Mouse (Mus musculus) midbrain, postnatal 0 days (tissue): ENCODE data around the gene Vapb. TPM values are rescaled to one million over a fixed set of nuclear protein-coding genes. Genes with fewer than 3 reads are reported as not detected.

Source experiments
- ATAC-seq: fragments of 200-750 bp; cut with Nextera tagmentation; 2 replicates; pipeline ENCODE4 v1.8.0; 2017; ENCODE audit warnings: moderate number of reproducible peaks, mild to moderate bottlenecking, moderate TSS enrichment, moderate library complexity; ENCODE audit not compliant: low FRiP score
- DNase-seq: peaks from one replicate; pipeline ENCODE4 v3.0.0-alpha.2; 2015; ENCODE audit warnings: low spot score
- H3K27ac ChIP-seq: fragments of 300-500 bp; sonication (generic); 2 replicates; pipeline ENCODE4 v1.5.1; 2014; ENCODE audit warnings: low read depth, mild to moderate bottlenecking, low read length, mixed read lengths
- H3K27me3 ChIP-seq: fragments of 300-500 bp; sonication (generic); 2 replicates; pipeline ENCODE4 v1.6.1; 2014; ENCODE audit warnings: low read length, control low read depth, mixed read lengths; ENCODE audit not compliant: insufficient read depth
- H3K36me3 ChIP-seq: fragments of 300-500 bp; sonication (generic); 2 replicates; pipeline ENCODE4 v1.6.1; 2014; ENCODE audit warnings: low read length, control low read depth, mixed read lengths; ENCODE audit not compliant: insufficient read depth
- H3K4me1 ChIP-seq: fragments of 300-500 bp; sonication (generic); 2 replicates; pipeline ENCODE4 v1.6.1; 2014; ENCODE audit warnings: mild to moderate bottlenecking, control low read depth, antibody characterized with exemption, low read length, mixed read lengths; ENCODE audit not compliant: insufficient read depth
- H3K4me2 ChIP-seq: fragments of 300-500 bp; sonication (generic); 2 replicates; pipeline ENCODE4 v1.6.1; 2014; ENCODE audit warnings: low read depth, mild to moderate bottlenecking, low read length, mixed read lengths; ENCODE audit not compliant: poor library complexity, severe bottlenecking
- H3K4me3 ChIP-seq: fragments of 300-500 bp; sonication (generic); 2 replicates; pipeline ENCODE4 v1.5.1; 2014; ENCODE audit warnings: low read depth, mild to moderate bottlenecking, low read length, moderate library complexity
- H3K9ac ChIP-seq: fragments of 300-500 bp; sonication (generic); replicated peaks from 2 replicates; pipeline ENCODE4 v1.6.1; 2014; ENCODE audit warnings: mild to moderate bottlenecking, low read length, moderate library complexity, mixed read lengths; ENCODE audit not compliant: poor library complexity, severe bottlenecking
- H3K9me3 ChIP-seq: fragments of 300-500 bp; sonication (generic); 2 replicates; pipeline ENCODE4 v1.6.1; 2016; ENCODE audit warnings: low read length, control low read depth
- CTCF ChIP-seq: IDR thresholded peaks from 2 replicates; pipeline ENCODE4 v1.5.1; 2016; ENCODE audit warnings: antibody characterized with exemption, mild to moderate bottlenecking
- WGBS: fragments of 180-500 bp; shearing (Covaris S2); extraction: QIAGEN DNeasy Blood & Tissue Kit; methylation state at CpG from one replicate; pipeline ENCODE4 v1.1.7; 2014; 5-methylcytosine and 5-hydroxymethylcytosine counted together
- polyA plus RNA-seq: library from polyadenylated mRNA; unstranded; fragments of >200 nt; fragmentation: Nextera tagmentation; extraction: Ambion mirVana; gene quantifications from 2 replicates; pipeline ENCODE4 v1.2.1, GENCODE M21; 2015
- total RNA-seq: library from RNA; depleted of rRNA; stranded (reverse); fragments of >200 nt; gene quantifications from 2 replicates; pipeline ENCODE4 v1.2.3, GENCODE M21; 2014; rRNA removed

Gene Vapb
- total RNA-seq = 36.3 and 41.6 TPM in 2 replicates
- polyA plus RNA-seq = 11.5 and 14.6 TPM in 2 replicates

DNA sequence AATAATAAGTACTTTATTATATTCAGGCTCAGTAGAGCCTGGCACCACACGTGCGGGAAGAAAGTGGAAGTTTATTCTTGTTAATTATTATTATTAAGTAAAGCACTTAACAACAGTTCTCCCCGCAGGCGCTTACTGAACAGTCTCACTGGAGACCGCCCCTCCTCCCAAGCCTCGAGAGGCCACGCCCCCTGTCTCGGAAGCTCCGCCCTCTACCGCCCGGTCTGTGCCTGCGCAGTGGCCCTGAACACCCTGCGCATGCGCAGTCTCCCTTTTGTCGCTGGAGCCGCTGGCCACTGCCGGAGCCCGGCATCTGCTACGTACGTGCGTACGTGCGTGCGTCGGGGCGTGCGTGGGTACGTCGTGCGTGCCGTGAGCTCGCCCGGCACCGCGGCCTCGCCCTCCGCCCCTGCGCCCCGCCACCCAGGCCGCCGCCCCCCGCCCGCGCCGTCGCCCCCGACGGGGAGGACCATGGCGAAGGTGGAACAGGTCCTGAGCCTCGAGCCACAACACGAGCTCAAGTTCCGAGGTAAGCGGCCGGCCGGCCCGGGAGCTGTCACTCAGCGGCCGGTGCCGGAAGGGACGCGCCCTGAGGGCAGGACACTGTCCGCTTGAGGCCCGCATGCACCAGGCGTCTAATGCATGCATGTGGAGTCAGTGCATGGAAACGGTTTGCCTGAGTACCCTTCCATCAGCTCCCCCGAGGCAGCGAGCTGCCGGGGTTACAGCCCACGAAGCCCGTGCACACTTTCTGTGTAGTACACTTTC lies at the start of gene Vapb:
Gene Vapb (plus strand): TSS at position 290 of the 768 bp plus-strand sequence.
- Histone ChIP-seq H3K4me3 (peak within 1 kb of the TSS; percentile 75), H3K9me3 (no peaks in the 10 kb centered on the region), H3K4me2 (peak within 1 kb of the TSS; percentile 60), H3K4me1 (peaks cover 13% of the 10 kb centered on the region; the same call in 1 of the 2 replicates), H3K27ac (peak within 1 kb of the TSS; percentile 74), H3K27me3 (no peaks in the 10 kb centered on the region), H3K36me3 (no peaks in the 10 kb centered on the region), H3K9ac (peak within 1 kb of the TSS; percentile 93)
- ATAC-seq (peak; percentile 97), DNase-seq (peak; percentile 99)
- TF ChIP-seq CTCF = peak; percentile 66
- WGBS = under 1% methylated on average over 68 of the region's 70 CpGs

DNA sequence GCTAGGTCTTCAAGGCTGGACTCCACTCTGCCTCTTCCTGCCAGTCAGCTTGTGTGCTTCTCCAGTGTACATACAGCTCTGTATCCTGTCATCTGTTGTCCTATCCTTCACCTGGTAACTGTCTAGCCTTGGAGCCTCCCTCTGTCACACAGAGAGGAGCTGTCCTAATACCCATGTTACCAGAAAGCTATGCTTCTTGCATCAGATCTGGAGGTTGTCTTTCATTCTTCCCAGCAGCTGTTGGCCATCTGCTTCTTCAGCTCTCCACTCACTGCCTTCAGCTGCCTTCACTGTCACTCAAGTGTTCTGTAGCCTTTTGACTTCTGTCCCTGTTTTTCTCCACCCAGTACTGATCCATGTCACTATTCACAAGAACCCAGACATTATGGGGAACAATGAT lies 47.5 kb upstream of the Vapb start:
- no peaks in the 10 kb centered on the region for H3K9me3 ChIP-seq
- ATAC-seq = no peak
- H3K4me2 ChIP-seq = no peak overlapping the region

DNA sequence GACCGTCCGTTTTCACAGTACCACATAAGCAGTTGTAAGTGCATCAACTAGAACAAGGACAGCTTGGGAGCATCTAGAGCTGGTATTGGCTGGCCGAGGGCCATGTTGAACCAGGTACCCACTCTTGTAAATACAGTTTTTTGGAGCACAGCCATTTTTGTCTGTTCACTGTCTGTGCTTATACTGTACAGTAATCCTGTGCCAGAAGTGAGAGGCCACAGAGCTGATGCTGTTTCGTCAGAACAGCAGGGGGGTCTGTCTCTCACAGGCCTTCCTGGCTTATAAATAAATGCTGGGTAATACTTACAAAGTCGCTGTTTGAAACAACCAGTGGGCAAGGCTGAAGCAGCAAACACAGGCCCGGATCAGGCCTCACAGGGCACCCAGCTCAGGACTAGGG lies 45.6 kb upstream of the Vapb start:
- Histone ChIP-seq H3K36me3 (peaks cover 30% of the 10 kb centered on the region), H3K9ac (no peak overlapping the region), H3K27me3 (no peaks in the 10 kb centered on the region), H3K4me1 (no peaks in the 10 kb centered on the region), H3K27ac (no peak overlapping the region), H3K4me2 (no peak overlapping the region), H3K9me3 (no peaks in the 10 kb centered on the region), H3K4me3 (no peak overlapping the region)
- WGBS = 82% methylated on average over 6 of the region's 6 CpGs
- no peak for TF ChIP-seq CTCF
- no peak for ATAC-seq
- no peak for DNase-seq

More for the DNA sequence above, 47.5 kb upstream of the Vapb start:
- H3K4me3 ChIP-seq = no peak overlapping the region
- TF ChIP-seq CTCF = no peak
- peaks cover 22% of the 10 kb centered on the region for H3K36me3 ChIP-seq
- H3K27ac ChIP-seq = no peak overlapping the region
- H3K27me3 ChIP-seq = no peaks in the 10 kb centered on the region
- no peaks in the 10 kb centered on the region for H3K4me1 ChIP-seq
- H3K9ac ChIP-seq = no peak overlapping the region
- DNase-seq = no peak

DNA sequence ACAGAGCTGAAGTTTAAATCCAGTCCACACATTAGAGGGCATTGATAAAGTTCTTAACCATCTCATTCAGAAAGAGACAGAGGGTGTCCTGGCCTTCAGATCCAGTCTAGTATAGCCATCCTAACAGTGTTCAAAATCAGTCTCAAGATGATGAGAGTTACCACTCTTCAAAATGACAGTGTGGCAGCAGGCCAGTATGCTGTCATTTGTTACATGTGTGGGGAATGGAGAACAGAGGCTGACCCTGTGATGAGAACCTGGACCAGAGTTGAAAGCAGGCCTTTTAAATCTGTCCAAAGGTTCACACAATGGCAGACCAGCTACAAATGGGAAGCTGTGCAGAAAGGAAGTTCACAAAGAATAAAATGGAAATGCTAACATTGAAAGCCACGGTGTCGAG lies 44.6 kb upstream of the Vapb start:
- no peak for DNase-seq
- Histone ChIP-seq H3K4me3 (no peak overlapping the region), H3K27ac (no peak overlapping the region), H3K27me3 (no peaks in the 10 kb centered on the region), H3K9me3 (no peaks in the 10 kb centered on the region), H3K4me1 (no peaks in the 10 kb centered on the region), H3K4me2 (no peak overlapping the region), H3K36me3 (peaks cover 38% of the 10 kb centered on the region), H3K9ac (no peak overlapping the region)
- ATAC-seq = no peak
- TF ChIP-seq CTCF = no peak
- WGBS = 76% methylated on average over 2 of the region's 2 CpGs

GRCm38 (mm10) chr2:173698850-173699249 lies 38.5 kb upstream of the Vapb start:
- Histone ChIP-seq H3K27me3 (no peaks in the 10 kb centered on the region), H3K27ac (no peak overlapping the region), H3K4me2 (no peak overlapping the region), H3K4me1 (no peaks in the 10 kb centered on the region), H3K9ac (no peak overlapping the region), H3K36me3 (peaks cover 45% of the 10 kb centered on the region), H3K4me3 (no peak overlapping the region), H3K9me3 (no peaks in the 10 kb centered on the region)
- TF ChIP-seq CTCF = no peak
- no peak for DNase-seq
- WGBS = 92% methylated on average over 3 of the region's 3 CpGs
- no peak for ATAC-seq

DNA sequence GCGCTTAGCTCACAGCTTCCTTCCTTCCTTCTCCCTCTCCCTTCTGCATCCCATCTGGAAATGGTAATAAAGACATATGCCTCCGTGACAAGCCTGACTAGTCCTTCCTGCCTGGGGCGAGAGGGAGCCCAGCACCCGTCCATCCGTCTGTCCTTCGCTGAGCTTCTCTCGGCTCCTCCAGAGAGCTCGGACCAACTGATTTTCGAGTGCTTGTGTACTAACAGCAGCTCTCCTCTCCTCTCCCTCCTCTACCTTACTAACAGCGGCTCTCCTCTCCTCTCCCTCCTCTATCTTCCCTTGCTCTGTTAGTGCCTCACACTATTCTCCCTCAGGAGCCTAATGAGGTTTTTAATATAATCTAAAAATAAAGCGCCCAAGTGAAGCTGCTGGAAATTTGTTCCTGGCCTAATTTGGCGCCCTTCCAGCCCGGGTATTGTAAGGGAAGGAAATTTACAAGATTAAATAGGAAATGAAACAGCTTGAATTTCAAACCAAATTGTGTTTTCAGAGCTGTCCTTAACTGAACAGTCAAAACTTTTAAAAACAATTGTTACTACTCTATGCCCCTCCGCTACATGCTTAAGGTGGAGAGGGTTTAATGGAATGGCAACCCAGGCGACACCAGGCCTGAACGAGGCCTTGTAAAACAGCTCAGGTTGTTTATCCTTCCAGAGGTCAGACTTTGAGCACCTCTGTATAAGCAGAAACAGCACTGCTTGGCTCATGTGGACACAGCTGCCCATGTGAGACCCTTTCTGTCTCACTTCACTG lies 35.0 kb upstream of the Vapb start:
- ATAC-seq (no peak), DNase-seq (peak; percentile 56)
- peaks cover 33% of the 10 kb centered on the region; the same call in 1 of the 2 replicates for H3K36me3 ChIP-seq
- WGBS = 78% methylated on average over 16 of the region's 16 CpGs
- no peak overlapping the region for H3K27ac ChIP-seq
- no peaks in the 10 kb centered on the region for H3K9me3 ChIP-seq
- no peak for TF ChIP-seq CTCF
- H3K4me3 ChIP-seq = no peak overlapping the region
- no peaks in the 10 kb centered on the region for H3K4me1 ChIP-seq
- no peak overlapping the region for H3K4me2 ChIP-seq
- no peak overlapping the region for H3K9ac ChIP-seq
- no peaks in the 10 kb centered on the region for H3K27me3 ChIP-seq
